Mouse (Mus musculus): ENCODE data around the gene Zfp423. TPM values are rescaled to one million over a fixed set of nuclear protein-coding genes. Genes with fewer than 3 reads are reported as not detected.

The Zfp423 gene
- polyA plus RNA-seq, 1 experiment from 2014 or later, result 35.0 TPM

GRCm38 (mm10) chr8:87686026-87686425 lies 273.4 kb downstream of the Zfp423 start:
- H3K9me3 ChIP-seq (ENCODE audit: control insufficient read depth, low read length), result no peaks in the 10 kb centered on the region
- peaks cover 52% of the 10 kb centered on the region for H3K4me1 ChIP-seq (ENCODE audit: control insufficient read depth, insufficient read depth, low read length)
- no peak overlapping the region for H3K9ac ChIP-seq (replicated peaks; ENCODE audit: low read depth, low read length)
- H3K4me3 ChIP-seq (ENCODE audit: low read depth, low read length), result no peak overlapping the region
- 65% methylated on average over 3 of the region's 3 CpGs for WGBS
- no peak overlapping the region for H3K4me2 ChIP-seq (ENCODE audit: low read depth, low read length)
- no peak for ATAC-seq (ENCODE audit: low read depth)
- H3K36me3 ChIP-seq (ENCODE audit: control insufficient read depth, insufficient read depth, low read length), result no peaks in the 10 kb centered on the region
- H3K27ac ChIP-seq (ENCODE audit: low read depth, low read length), result no peak overlapping the region
- no peaks in the 10 kb centered on the region for H3K27me3 ChIP-seq (ENCODE audit: control insufficient read depth, insufficient read depth, low read length)

- no peak overlapping the region for H3K4me3 ChIP-seq (ENCODE audit: low read depth, low read length)
- no peaks in the 10 kb centered on the region for H3K27me3 ChIP-seq (ENCODE audit: control insufficient read depth, insufficient read depth, low read length)
- no peaks in the 10 kb centered on the region for H3K36me3 ChIP-seq (ENCODE audit: control insufficient read depth, insufficient read depth, low read length)
- H3K4me2 ChIP-seq (ENCODE audit: low read depth, low read length), result no peak overlapping the region
- no peak overlapping the region for H3K27ac ChIP-seq (ENCODE audit: low read depth, low read length)
- H3K4me1 ChIP-seq (ENCODE audit: control insufficient read depth, insufficient read depth, low read length), result peaks cover 46% of the 10 kb centered on the region
- H3K9ac ChIP-seq (replicated peaks; ENCODE audit: low read depth, low read length), result no peak overlapping the region
- no peak for ATAC-seq (ENCODE audit: low read depth)
- no peaks in the 10 kb centered on the region for H3K9me3 ChIP-seq (ENCODE audit: control insufficient read depth, low read length)
- WGBS, result 13% methylated on average over 8 of the region's 8 CpGs
Observed at GRCm38 (mm10) chr8:87685392-87685791, 274.0 kb downstream of the Zfp423 start.

- H3K27me3 ChIP-seq (ENCODE audit: control insufficient read depth, insufficient read depth, low read length), result no peaks in the 10 kb centered on the region
- H3K4me1 ChIP-seq (ENCODE audit: control insufficient read depth, insufficient read depth, low read length), result peaks cover 15% of the 10 kb centered on the region
- no peak overlapping the region for H3K9ac ChIP-seq (replicated peaks; ENCODE audit: low read depth, low read length)
- H3K4me3 ChIP-seq (ENCODE audit: low read depth, low read length), result no peak overlapping the region
- no peak overlapping the region for H3K4me2 ChIP-seq (ENCODE audit: low read depth, low read length)
- no peaks in the 10 kb centered on the region for H3K9me3 ChIP-seq (ENCODE audit: control insufficient read depth, low read length)
- no peak overlapping the region for H3K27ac ChIP-seq (ENCODE audit: low read depth, low read length)
- 52% methylated on average over 3 of the region's 3 CpGs for WGBS
- ATAC-seq (ENCODE audit: low read depth), result no peak
- no peaks in the 10 kb centered on the region for H3K36me3 ChIP-seq (ENCODE audit: control insufficient read depth, insufficient read depth, low read length)
Observed at GRCm38 (mm10) chr8:87682066-87682465, 277.3 kb downstream of the Zfp423 start.

GRCm38 (mm10) chr8:87680034-87680433 lies 279.4 kb downstream of the Zfp423 start:
- Histone ChIP-seq H3K36me3 (ENCODE audit: control insufficient read depth, insufficient read depth, low read length) (no peaks in the 10 kb centered on the region), H3K9me3 (ENCODE audit: control insufficient read depth, low read length) (no peaks in the 10 kb centered on the region), H3K27me3 (ENCODE audit: control insufficient read depth, insufficient read depth, low read length) (no peaks in the 10 kb centered on the region), H3K4me2 (ENCODE audit: low read depth, low read length) (no peak overlapping the region), H3K4me3 (ENCODE audit: low read depth, low read length) (no peak overlapping the region), H3K27ac (ENCODE audit: low read depth, low read length) (no peak overlapping the region), H3K4me1 (ENCODE audit: control insufficient read depth, insufficient read depth, low read length) (peaks cover 4% of the 10 kb centered on the region), H3K9ac (replicated peaks; ENCODE audit: low read depth, low read length) (no peak overlapping the region)
- WGBS, result 69% methylated on average over 3 of the region's 3 CpGs
- no peak for ATAC-seq (ENCODE audit: low read depth)

GRCm38 (mm10) chr8:87679431-87680003 lies 279.9 kb downstream of the Zfp423 start:
- 75% methylated on average over 11 of the region's 11 CpGs for whole genome bisulfite sequencing
- Histone ChIP-seq H3K36me3 (ENCODE audit: control insufficient read depth, insufficient read depth, low read length) (no peaks in the 10 kb centered on the region), H3K9ac (replicated peaks; ENCODE audit: low read depth, low read length) (no peak overlapping the region), H3K4me2 (ENCODE audit: low read depth, low read length) (no peak overlapping the region), H3K4me3 (ENCODE audit: low read depth, low read length) (no peak overlapping the region), H3K27ac (ENCODE audit: low read depth, low read length) (no peak overlapping the region), H3K27me3 (ENCODE audit: control insufficient read depth, insufficient read depth, low read length) (no peaks in the 10 kb centered on the region), H3K9me3 (ENCODE audit: control insufficient read depth, low read length) (no peaks in the 10 kb centered on the region), H3K4me1 (ENCODE audit: control insufficient read depth, insufficient read depth, low read length) (peaks cover 9% of the 10 kb centered on the region; the same call in 1 of the 2 replicates)
- ATAC-seq (ENCODE audit: low read depth), result no peak

GRCm38 (mm10) chr8:87675411-87675810 lies 284.0 kb downstream of the Zfp423 start:
- Histone ChIP-seq H3K4me2 (ENCODE audit: low read depth, low read length) (no peak overlapping the region), H3K27me3 (ENCODE audit: control insufficient read depth, insufficient read depth, low read length) (no peaks in the 10 kb centered on the region), H3K27ac (ENCODE audit: low read depth, low read length) (peak overlapping the region; percentile 46), H3K9ac (replicated peaks; ENCODE audit: low read depth, low read length) (no peak overlapping the region), H3K36me3 (ENCODE audit: control insufficient read depth, insufficient read depth, low read length) (no peaks in the 10 kb centered on the region), H3K4me3 (ENCODE audit: low read depth, low read length) (no peak overlapping the region), H3K4me1 (ENCODE audit: control insufficient read depth, insufficient read depth, low read length) (peaks cover 15% of the 10 kb centered on the region; the same call in 1 of the 2 replicates), H3K9me3 (ENCODE audit: control insufficient read depth, low read length) (no peaks in the 10 kb centered on the region)
- peak; percentile 85 for ATAC-seq (ENCODE audit: low read depth)
- WGBS, result 32% methylated on average over 9 of the region's 9 CpGs

- no peak overlapping the region for H3K27ac ChIP-seq (ENCODE audit: low read depth, low read length)
- no peaks in the 10 kb centered on the region for H3K9me3 ChIP-seq (ENCODE audit: control insufficient read depth, low read length)
- no peaks in the 10 kb centered on the region for H3K36me3 ChIP-seq (ENCODE audit: control insufficient read depth, insufficient read depth, low read length)
- H3K4me3 ChIP-seq (ENCODE audit: low read depth, low read length), result no peak overlapping the region
- H3K27me3 ChIP-seq (ENCODE audit: control insufficient read depth, insufficient read depth, low read length), result no peaks in the 10 kb centered on the region
- H3K9ac ChIP-seq (replicated peaks; ENCODE audit: low read depth, low read length), result no peak overlapping the region
- ATAC-seq (ENCODE audit: low read depth), result peak; percentile 13; the same call in 1 of the 2 replicates
- WGBS, result 58% methylated on average over 7 of the region's 7 CpGs
- peaks cover 16% of the 10 kb centered on the region for H3K4me1 ChIP-seq (ENCODE audit: control insufficient read depth, insufficient read depth, low read length)
- H3K4me2 ChIP-seq (ENCODE audit: low read depth, low read length), result no peak overlapping the region
Observed at GRCm38 (mm10) chr8:87674157-87674556, 285.2 kb downstream of the Zfp423 start.

- Histone ChIP-seq H3K9ac (replicated peaks; ENCODE audit: low read depth, low read length) (no peak overlapping the region), H3K4me1 (ENCODE audit: control insufficient read depth, insufficient read depth, low read length) (peaks cover 32% of the 10 kb centered on the region), H3K4me2 (ENCODE audit: low read depth, low read length) (no peak overlapping the region), H3K9me3 (ENCODE audit: control insufficient read depth, low read length) (no peaks in the 10 kb centered on the region), H3K27me3 (ENCODE audit: control insufficient read depth, insufficient read depth, low read length) (no peaks in the 10 kb centered on the region), H3K4me3 (ENCODE audit: low read depth, low read length) (no peak overlapping the region), H3K27ac (ENCODE audit: low read depth, low read length) (0 out of 2 replicates have a peak overlapping the region, but pooled peaks have one; percentile 12), H3K36me3 (ENCODE audit: control insufficient read depth, insufficient read depth, low read length) (no peaks in the 10 kb centered on the region)
- ATAC-seq (ENCODE audit: low read depth), result no peak
- 47% methylated on average over 2 of the region's 2 CpGs for WGBS
Observed at GRCm38 (mm10) chr8:87672214-87672613, 287.2 kb downstream of the Zfp423 start.

GRCm38 (mm10) chr8:87671209-87671970 lies 288.0 kb downstream of the Zfp423 start:
- Histone ChIP-seq H3K4me3 (ENCODE audit: low read depth, low read length) (no peak overlapping the region), H3K27me3 (ENCODE audit: control insufficient read depth, insufficient read depth, low read length) (no peaks in the 10 kb centered on the region), H3K27ac (ENCODE audit: low read depth, low read length) (0 out of 2 replicates have a peak overlapping the region, but pooled peaks have one; percentile 12), H3K4me1 (ENCODE audit: control insufficient read depth, insufficient read depth, low read length) (peaks cover 35% of the 10 kb centered on the region), H3K9me3 (ENCODE audit: control insufficient read depth, low read length) (no peaks in the 10 kb centered on the region), H3K36me3 (ENCODE audit: control insufficient read depth, insufficient read depth, low read length) (no peaks in the 10 kb centered on the region), H3K4me2 (ENCODE audit: low read depth, low read length) (no peak overlapping the region), H3K9ac (replicated peaks; ENCODE audit: low read depth, low read length) (no peak overlapping the region)
- no peak for ATAC-seq (ENCODE audit: low read depth)
- WGBS, result 82% methylated on average over 13 of the region's 13 CpGs
